Mouse (Mus musculus) embryonic stem cell, embryonic (primary cell): Measurements from ENCODE around the gene Wdpcp.

Experiments used
- CTCF ChIA-PET, 4 experiments: fragments of 300-600 bp in 2 of 4; fragments of 350-600 bp in 2 of 4; sonication (Branson Sonifier 250); formaldehyde crosslinking; loops; one replicate each; lab custom pipeline; 2022; ENCODE audit warnings: inconsistent platforms in 2 of 4; lab: Charles Lee
- POLR2A ChIA-PET, 4 experiments: fragments of 300-600 bp in 2 of 4; fragments of 350-600 bp in 2 of 4; sonication (Branson Sonifier 250); formaldehyde crosslinking; loops; one replicate each; lab custom pipeline; 2022; ENCODE audit warnings: antibody characterized with exemption in 4 of 4, inconsistent platforms in 1 of 4; lab: Charles Lee

The Wdpcp gene

DNA sequence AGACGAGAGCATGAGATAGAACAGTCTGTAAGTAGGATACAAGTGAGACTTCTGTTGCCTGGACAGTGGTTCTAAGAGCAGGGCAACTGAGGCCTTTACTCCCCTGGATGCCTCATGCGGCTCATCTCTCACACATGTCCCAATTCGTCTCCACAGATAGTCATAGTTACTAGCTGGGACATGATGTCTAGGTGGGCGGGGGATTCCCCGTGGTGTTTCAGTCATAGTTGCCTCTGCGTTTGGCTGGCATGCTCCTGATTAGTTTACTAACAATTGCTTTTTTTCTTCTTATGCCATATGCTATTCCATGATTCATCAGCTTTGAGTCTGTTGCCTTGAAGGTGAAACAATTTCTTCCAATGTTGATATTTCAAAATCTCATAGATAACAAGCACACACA lies 116.4 kb downstream of the Wdpcp start:
- CTCF ChIA-PET, result no interaction called here
- POLR2A ChIA-PET, result no interaction called here

GRCm38 (mm10) chr11:21690730-21691129 lies 118.7 kb downstream of the Wdpcp start:
- ChIA-PET CTCF (no interaction called here), POLR2A (interaction anchor here in 1 of 4 experiments (0.6 to 1.6 kb wide), 2 partner anchors 18 to 24 kb away, joined by 3 read pairs; no protein-coding TSS in a partner anchor)

DNA sequence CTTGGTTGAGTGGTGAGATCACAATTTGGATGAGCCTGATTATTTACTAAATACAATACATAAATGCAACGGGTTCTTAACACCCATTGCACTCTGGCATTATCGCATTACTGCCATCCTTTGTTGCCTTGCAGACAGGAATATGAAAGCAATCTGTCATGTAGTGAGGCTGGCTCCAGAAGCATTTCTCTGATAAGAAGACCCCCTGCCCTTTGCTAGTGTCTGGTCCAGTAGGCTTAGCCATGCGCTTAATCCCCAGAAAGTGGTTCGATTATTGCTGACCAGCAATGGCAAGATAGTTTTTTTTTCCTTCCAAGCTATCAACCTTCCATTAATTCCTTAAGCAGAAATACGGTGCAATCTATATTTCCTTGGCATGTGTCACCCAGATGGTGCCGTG lies 122.1 kb downstream of the Wdpcp start:
- CTCF ChIA-PET, result no interaction called here
- POLR2A ChIA-PET, result interaction anchor here in 1 of 4 experiments (0.6 kb wide), 1 partner anchor 354 kb away, joined by 7 read pairs; no protein-coding TSS in a partner anchor

DNA sequence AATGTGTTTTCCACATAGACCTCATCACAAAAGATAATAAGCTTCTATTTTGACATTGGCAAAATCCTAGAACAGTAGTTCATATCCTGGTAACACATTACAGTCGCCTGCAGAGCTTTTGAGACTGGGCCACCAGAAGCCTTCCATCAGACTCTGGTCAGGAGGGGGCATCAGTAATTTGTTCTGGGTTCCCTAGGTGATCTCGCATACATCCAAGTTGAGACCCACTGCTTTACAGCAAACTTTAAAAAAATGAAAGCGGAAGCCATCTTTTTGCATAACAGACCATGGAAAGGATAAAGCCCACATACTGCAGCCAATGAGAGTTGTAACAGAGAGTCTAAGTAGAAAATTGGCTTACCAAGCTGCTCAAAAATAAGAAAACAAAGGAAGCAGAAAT lies 125.6 kb downstream of the Wdpcp start:
- ChIA-PET POLR2A (interaction anchor here in 1 of 4 experiments (0.6 kb wide), 1 partner anchor 814 kb away, joined by 3 read pairs; no protein-coding TSS in a partner anchor), CTCF (no interaction called here)

DNA sequence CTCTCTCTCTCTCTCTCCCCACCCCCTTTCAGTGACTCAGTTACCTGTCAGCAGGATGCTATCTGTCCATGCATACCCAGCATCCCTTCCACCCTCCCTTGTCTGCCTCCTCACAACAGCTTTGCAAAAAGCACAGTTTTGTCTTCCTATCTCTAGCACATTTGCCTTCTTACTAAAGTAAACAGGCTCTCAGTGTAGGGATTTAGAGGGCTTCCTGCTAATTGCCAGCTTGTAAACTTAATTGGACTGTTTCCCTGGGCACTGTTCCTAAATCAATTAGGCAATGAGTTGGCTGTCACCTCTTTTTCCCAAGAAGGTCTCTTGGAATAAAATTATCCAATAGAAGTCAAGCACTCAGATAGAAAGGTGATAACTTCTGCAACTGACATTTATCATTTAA lies 141.5 kb downstream of the Wdpcp start:
- ChIA-PET POLR2A (no interaction called here), CTCF (interaction anchor here in 1 of 4 experiments (0.6 kb wide), 1 partner anchor 366 kb away, joined by 7 read pairs; no protein-coding TSS in a partner anchor)

GRCm38 (mm10) chr11:21714065-21714464 lies 142.0 kb downstream of the Wdpcp start:
- ChIA-PET POLR2A (interaction anchor here in 1 of 4 experiments (0.7 kb wide), 1 partner anchor 1276 kb away, joined by 5 read pairs; the partner anchor contains the start of gene Cct4), CTCF (interaction anchor here in 1 of 4 experiments (0.6 kb wide), 1 partner anchor 366 kb away, joined by 7 read pairs; no protein-coding TSS in a partner anchor)

DNA sequence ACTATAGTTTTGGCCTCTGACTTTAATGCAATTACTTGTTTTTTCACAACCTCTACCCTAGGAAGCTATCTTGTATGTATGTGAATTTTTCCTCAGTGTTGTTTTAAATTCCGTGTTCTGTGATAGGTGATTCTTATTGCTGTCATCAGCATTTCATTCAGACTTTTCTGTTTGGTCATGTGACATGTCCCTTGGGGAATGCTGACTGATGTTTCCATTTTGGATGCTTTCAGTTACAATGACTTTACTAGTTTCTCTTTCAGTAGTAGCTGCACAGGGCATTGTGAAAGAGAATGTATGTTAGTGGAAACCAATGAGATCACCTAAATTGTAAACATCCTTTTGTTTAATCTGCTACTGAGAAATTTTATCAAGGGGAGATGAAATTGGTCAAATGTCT lies 154.3 kb downstream of the Wdpcp start:
- ChIA-PET POLR2A (no interaction called here), CTCF (no interaction called here)

GRCm38 (mm10) chr11:21729056-21729455 lies 157.0 kb downstream of the Wdpcp start:
- POLR2A ChIA-PET, result no interaction called here
- CTCF ChIA-PET, result no interaction called here

- POLR2A ChIA-PET, result no interaction called here
- CTCF ChIA-PET, result no interaction called here
These were observed 157.9 kb downstream of the Wdpcp start for GRCm38 (mm10) chr11:21729961-21730360.

DNA sequence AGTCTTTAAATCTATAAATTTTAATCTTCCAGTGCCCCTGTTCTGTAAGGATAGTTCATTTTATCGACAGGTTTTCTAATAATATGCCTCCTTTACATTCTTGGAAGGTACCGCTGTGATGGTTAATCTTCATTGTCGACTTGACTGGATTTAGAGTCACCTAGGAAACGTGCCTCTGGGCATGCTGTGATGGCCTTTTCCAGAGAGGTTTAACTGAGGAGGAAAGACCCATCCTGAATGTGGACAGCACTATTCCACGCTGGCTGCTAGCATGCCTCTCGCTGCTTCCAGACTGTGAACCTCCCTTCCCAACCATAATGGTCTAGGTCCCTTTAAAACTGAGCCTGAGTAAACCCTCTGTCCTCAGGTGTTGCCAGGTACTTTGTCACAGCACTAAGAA lies 163.2 kb downstream of the Wdpcp start:
- ChIA-PET CTCF (no interaction called here), POLR2A (no interaction called here)

- CTCF ChIA-PET, result interaction anchor here in 1 of 4 experiments (0.6 kb wide), 1 partner anchor 104 kb away, joined by 3 read pairs; no protein-coding TSS in a partner anchor
- POLR2A ChIA-PET, result interaction anchor here in 1 of 4 experiments (0.5 kb wide), 1 partner anchor 1080 kb away, joined by 3 read pairs; no protein-coding TSS in a partner anchor
These were observed 177.5 kb downstream of the Wdpcp start for GRCm38 (mm10) chr11:21749487-21749886.

- ChIA-PET CTCF (no interaction called here), POLR2A (no interaction called here)
These were observed 191.2 kb downstream of the Wdpcp start for GRCm38 (mm10) chr11:21763201-21763600.

GRCm38 (mm10) chr11:21788831-21789230 lies 216.8 kb downstream of the Wdpcp start:
- POLR2A ChIA-PET, result no interaction called here

GRCm38 (mm10) chr11:21824941-21825340 lies 252.9 kb downstream of the Wdpcp start:
- POLR2A ChIA-PET, result no interaction called here
- CTCF ChIA-PET, result no interaction called here

More at GRCm38 (mm10) chr11:21788831-21789230, 216.8 kb downstream of the Wdpcp start:
- CTCF ChIA-PET, result no interaction called here

GRCm38 (mm10) chr11:21826521-21826920 lies 254.5 kb downstream of the Wdpcp start:
- ChIA-PET POLR2A (no interaction called here), CTCF (no interaction called here)

DNA sequence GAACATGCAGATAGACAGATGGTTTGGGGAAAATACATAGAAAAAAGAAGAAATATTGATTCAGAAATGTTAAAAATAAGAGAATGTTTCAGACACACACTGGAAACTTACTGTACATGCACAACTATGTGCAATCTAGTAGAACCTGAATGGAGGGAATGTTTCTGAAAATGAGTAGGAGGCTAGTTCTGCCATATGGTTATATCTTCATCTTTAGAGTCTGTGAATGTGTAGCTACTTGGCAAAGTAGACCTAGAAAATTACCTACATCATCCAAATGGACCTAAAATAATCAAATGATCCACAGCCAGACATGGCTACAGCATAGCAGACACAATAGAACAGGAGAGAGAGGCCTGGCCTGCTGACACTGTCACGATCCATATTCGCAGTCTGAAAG lies 275.0 kb downstream of the Wdpcp start:
- ChIA-PET CTCF (no interaction called here), POLR2A (no interaction called here)

DNA sequence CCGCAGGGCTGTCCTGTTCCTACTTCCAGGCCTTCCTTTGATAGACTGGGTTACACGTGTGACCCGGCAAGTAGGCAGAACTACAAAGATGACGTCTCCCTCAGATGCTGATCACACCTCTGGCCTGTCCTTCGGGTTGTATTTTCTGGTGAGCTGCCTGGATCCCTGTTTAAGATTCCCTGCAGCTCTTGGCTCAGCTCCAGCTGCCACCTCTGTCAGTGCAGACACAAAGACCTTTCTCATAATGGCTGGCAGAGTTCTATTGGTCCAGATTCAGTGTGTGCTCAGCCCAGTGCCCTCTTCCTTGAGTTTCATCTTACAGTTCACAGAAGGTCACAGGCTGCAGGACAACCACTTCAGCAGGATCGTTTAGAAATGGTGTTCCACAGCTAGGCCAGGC lies 292.0 kb downstream of the Wdpcp start:
- CTCF ChIA-PET, result no interaction called here
- POLR2A ChIA-PET, result no interaction called here

- POLR2A ChIA-PET, result no interaction called here
These were observed 292.5 kb downstream of the Wdpcp start for GRCm38 (mm10) chr11:21864516-21864915.

DNA sequence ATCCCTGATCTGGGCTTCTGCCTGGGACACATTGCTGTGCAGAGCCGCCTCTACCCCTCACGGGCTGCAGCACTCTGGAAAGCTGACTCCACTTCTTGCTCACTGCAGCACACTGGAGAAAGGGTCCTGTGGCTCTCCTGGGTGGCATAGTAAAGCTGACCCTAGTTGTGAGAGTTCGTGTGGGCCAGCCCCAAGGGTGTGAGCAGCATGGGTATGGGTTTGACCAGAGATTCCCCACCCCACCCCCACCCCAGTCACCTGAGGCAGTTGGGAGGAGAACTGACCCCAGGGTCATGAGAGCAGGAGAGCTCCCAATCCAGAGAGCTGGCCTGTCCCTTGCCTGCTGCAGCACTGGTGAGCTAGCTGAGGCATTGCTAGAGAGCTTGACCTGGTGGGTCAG lies 296.6 kb downstream of the Wdpcp start:
- ChIA-PET POLR2A (interaction anchor here in 2 of 4 experiments (0.6 kb wide), 2 partner anchors 124 to 803 kb away, joined by 3 to 5 read pairs; no protein-coding TSS in a partner anchor), CTCF (interaction anchor here in 1 of 4 experiments (0.6 kb wide), 1 partner anchor 461 kb away, joined by 11 read pairs; no protein-coding TSS in a partner anchor)

More at GRCm38 (mm10) chr11:21864516-21864915, 292.5 kb downstream of the Wdpcp start:
- CTCF ChIA-PET, result no interaction called here

DNA sequence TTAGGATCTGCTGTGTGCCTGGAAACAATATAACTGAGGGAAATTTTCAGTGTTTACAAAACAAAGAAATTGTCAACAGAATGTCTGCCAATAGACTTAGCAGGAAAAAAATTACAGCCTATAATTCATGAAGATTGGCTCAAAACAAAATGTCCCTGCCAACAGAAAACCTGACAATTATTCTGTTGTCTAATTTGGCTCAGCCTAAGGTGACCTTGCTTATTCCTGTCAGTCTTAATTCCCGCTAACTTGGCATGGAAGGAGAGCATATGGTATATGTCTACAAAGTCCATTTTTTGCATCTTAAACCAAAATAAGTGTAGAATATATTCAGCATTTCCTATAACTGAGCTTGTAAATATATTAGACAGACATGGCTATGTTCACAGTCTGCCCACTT lies 298.8 kb downstream of the Wdpcp start:
- POLR2A ChIA-PET, result no interaction called here

GRCm38 (mm10) chr11:21871728-21872127 lies 299.7 kb downstream of the Wdpcp start:
- ChIA-PET CTCF (no interaction called here), POLR2A (no interaction called here)

More for the DNA sequence above, 298.8 kb downstream of the Wdpcp start:
- CTCF ChIA-PET, result no interaction called here
